Mouse (Mus musculus) ES-Bruce4 (cell line): ENCODE measurements at regions not wholly inside any gene's neighbourhood (a gene's known extent, or its start where the extent isn't known, plus 50 kb on each side); places are given as distances from the start of the nearest gene placed in this dataset.

Experiments
- CTCF ChIP-seq: IDR thresholded peaks from one replicate; pipeline ENCODE4 v1.8.1; 2011; ENCODE audit warnings: low read depth, low read length
- POLR2A ChIP-seq: IDR thresholded peaks from one replicate; pipeline ENCODE4 v1.8.1; 2011; ENCODE audit warnings: low read length; ENCODE audit not compliant: insufficient read depth

GRCm38 (mm10) chr2:63434327-63434726 lies 250.2 kb upstream of the Kcnh7 start:
- no peak for TF ChIP-seq POLR2A
- TF ChIP-seq CTCF = no peak
